Mouse (Mus musculus): ENCODE data around the gene Osbpl3. TPM values are rescaled to one million over a fixed set of nuclear protein-coding genes. Genes with fewer than 3 reads are reported as not detected.
A peak's percentile ranks its signal among the peaks of the same experiment; 100 is the strongest.

Osbpl3 gene
- polyA plus RNA-seq, 1 experiment from 2014 or later = 4.1 TPM

GRCm38 (mm10) chr6:50418951-50419350 is 37.0 kb downstream of the Osbpl3 start:
- H3K27me3 ChIP-seq = no peaks in the 10 kb centered on the region
- 90% methylated on average over 4 of the region's 4 CpGs for WGBS

GRCm38 (mm10) chr6:50416854-50417253 is 39.1 kb downstream of the Osbpl3 start:
- Histone ChIP-seq H3K4me1 (replicated peaks) (peaks cover 18% of the 10 kb centered on the region), H3K27me3 (no peaks in the 10 kb centered on the region), H3K27ac (replicated peaks) (no peak overlapping the region), H3K9me3 (no peaks in the 10 kb centered on the region), H3K36me3 (no peaks in the 10 kb centered on the region), H3K4me3 (no peak overlapping the region), H3K9ac (no peak overlapping the region), H3K4me2 (no peak overlapping the region)
- no peak for ATAC-seq (ENCODE audit: low FRiP score, low read depth)
- whole genome bisulfite sequencing = 97% methylated on average over 5 of the region's 5 CpGs

More at GRCm38 (mm10) chr6:50418951-50419350, 37.0 kb downstream of the Osbpl3 start:
- Histone ChIP-seq H3K4me1 (replicated peaks) (peaks cover 6% of the 10 kb centered on the region; the same call in 1 of the 2 replicates), H3K4me3 (no peak overlapping the region), H3K9ac (no peak overlapping the region), H3K36me3 (no peaks in the 10 kb centered on the region), H3K27ac (replicated peaks) (no peak overlapping the region), H3K4me2 (no peak overlapping the region), H3K9me3 (no peaks in the 10 kb centered on the region)
- no peak for ATAC-seq (ENCODE audit: low FRiP score, low read depth)

- WGBS = 73% methylated on average over 6 of the region's 6 CpGs
- Histone ChIP-seq H3K27ac (replicated peaks) (no peak overlapping the region), H3K4me3 (no peak overlapping the region), H3K36me3 (no peaks in the 10 kb centered on the region), H3K27me3 (no peaks in the 10 kb centered on the region), H3K9ac (no peak overlapping the region), H3K9me3 (no peaks in the 10 kb centered on the region), H3K4me2 (no peak overlapping the region), H3K4me1 (replicated peaks) (peaks cover 18% of the 10 kb centered on the region)
- no peak for ATAC-seq (ENCODE audit: low FRiP score, low read depth)
These were observed 40.6 kb downstream of the Osbpl3 start for GRCm38 (mm10) chr6:50415431-50415830.

- no peak overlapping the region; the same call in 1 of the 2 replicates for H3K27ac ChIP-seq (replicated peaks)
- H3K4me1 ChIP-seq (replicated peaks) = peaks cover 18% of the 10 kb centered on the region
- WGBS = 63% methylated on average over 6 of the region's 6 CpGs
- H3K9me3 ChIP-seq = no peaks in the 10 kb centered on the region
- no peak overlapping the region for H3K4me3 ChIP-seq
- H3K9ac ChIP-seq = no peak overlapping the region
- no peak overlapping the region for H3K4me2 ChIP-seq
- no peaks in the 10 kb centered on the region for H3K27me3 ChIP-seq
- no peaks in the 10 kb centered on the region for H3K36me3 ChIP-seq
- ATAC-seq (ENCODE audit: low FRiP score, low read depth) = no peak
These were observed 41.5 kb downstream of the Osbpl3 start for GRCm38 (mm10) chr6:50414547-50414946.

- no peak for ATAC-seq (ENCODE audit: low FRiP score, low read depth)
- Histone ChIP-seq H3K4me1 (replicated peaks) (peaks cover 18% of the 10 kb centered on the region), H3K4me2 (no peak overlapping the region), H3K36me3 (no peaks in the 10 kb centered on the region), H3K9me3 (no peaks in the 10 kb centered on the region), H3K27me3 (no peaks in the 10 kb centered on the region), H3K4me3 (no peak overlapping the region), H3K27ac (replicated peaks) (no peak overlapping the region), H3K9ac (no peak overlapping the region)
- 96% methylated on average over 1 of the region's 1 CpGs for WGBS
These were observed 42.6 kb downstream of the Osbpl3 start for GRCm38 (mm10) chr6:50413381-50413780.

GRCm38 (mm10) chr6:50412174-50412573 is 43.8 kb downstream of the Osbpl3 start:
- no peak overlapping the region for H3K4me2 ChIP-seq
- 6% methylated on average over 4 of the region's 4 CpGs for WGBS

GRCm38 (mm10) chr6:50404698-50405097 is 51.3 kb downstream of the Osbpl3 start:
- no peaks in the 10 kb centered on the region for H3K36me3 ChIP-seq
- H3K27me3 ChIP-seq = no peaks in the 10 kb centered on the region
- no peak overlapping the region for H3K4me2 ChIP-seq
- no peak for ATAC-seq (ENCODE audit: low FRiP score, low read depth)
- H3K9ac ChIP-seq = no peak overlapping the region
- H3K27ac ChIP-seq (replicated peaks) = no peak overlapping the region
- no peaks in the 10 kb centered on the region for H3K9me3 ChIP-seq
- no peak overlapping the region for H3K4me3 ChIP-seq
- 37% methylated on average over 11 of the region's 11 CpGs for WGBS
- no peaks in the 10 kb centered on the region for H3K4me1 ChIP-seq (replicated peaks)

More at GRCm38 (mm10) chr6:50412174-50412573, 43.8 kb downstream of the Osbpl3 start:
- ATAC-seq (ENCODE audit: low FRiP score, low read depth) = peak; percentile 87
- no peaks in the 10 kb centered on the region for H3K36me3 ChIP-seq
- no peak overlapping the region for H3K4me3 ChIP-seq
- peaks cover 18% of the 10 kb centered on the region for H3K4me1 ChIP-seq (replicated peaks)
- H3K27me3 ChIP-seq = no peaks in the 10 kb centered on the region
- no peaks in the 10 kb centered on the region for H3K9me3 ChIP-seq
- no peak overlapping the region for H3K9ac ChIP-seq
- H3K27ac ChIP-seq (replicated peaks) = no peak overlapping the region; the same call in 1 of the 2 replicates

GRCm38 (mm10) chr6:50403524-50403923 is 52.5 kb downstream of the Osbpl3 start:
- Histone ChIP-seq H3K9me3 (no peaks in the 10 kb centered on the region), H3K4me1 (replicated peaks) (no peaks in the 10 kb centered on the region), H3K9ac (no peak overlapping the region), H3K36me3 (no peaks in the 10 kb centered on the region), H3K27me3 (no peaks in the 10 kb centered on the region), H3K27ac (replicated peaks) (no peak overlapping the region), H3K4me3 (no peak overlapping the region), H3K4me2 (no peak overlapping the region)
- no peak for ATAC-seq (ENCODE audit: low FRiP score, low read depth)
- 83% methylated on average over 4 of the region's 4 CpGs for WGBS

- no peaks in the 10 kb centered on the region for H3K27me3 ChIP-seq
- WGBS = 82% methylated on average over 4 of the region's 4 CpGs
- no peak overlapping the region for H3K27ac ChIP-seq (replicated peaks)
- no peaks in the 10 kb centered on the region for H3K9me3 ChIP-seq
- no peak for ATAC-seq (ENCODE audit: low FRiP score, low read depth)
- no peaks in the 10 kb centered on the region for H3K36me3 ChIP-seq
- H3K4me3 ChIP-seq = no peak overlapping the region
- no peaks in the 10 kb centered on the region for H3K4me1 ChIP-seq (replicated peaks)
- no peak overlapping the region for H3K9ac ChIP-seq
- H3K4me2 ChIP-seq = no peak overlapping the region
These were observed 53.1 kb downstream of the Osbpl3 start for GRCm38 (mm10) chr6:50402872-50403271.

- 85% methylated on average over 6 of the region's 6 CpGs for WGBS
- H3K27me3 ChIP-seq = no peaks in the 10 kb centered on the region
- H3K4me3 ChIP-seq = no peak overlapping the region
These were observed 55.8 kb downstream of the Osbpl3 start for GRCm38 (mm10) chr6:50400234-50400633.

GRCm38 (mm10) chr6:50399427-50400195 is 56.4 kb downstream of the Osbpl3 start:
- Histone ChIP-seq H3K4me2 (no peak overlapping the region), H3K9ac (no peak overlapping the region), H3K27ac (replicated peaks) (no peak overlapping the region), H3K9me3 (no peaks in the 10 kb centered on the region), H3K27me3 (no peaks in the 10 kb centered on the region), H3K36me3 (no peaks in the 10 kb centered on the region), H3K4me3 (no peak overlapping the region), H3K4me1 (replicated peaks) (no peaks in the 10 kb centered on the region)
- ATAC-seq (ENCODE audit: low FRiP score, low read depth) = no peak
- 61% methylated on average over 6 of the region's 7 CpGs for WGBS

More at GRCm38 (mm10) chr6:50400234-50400633, 55.8 kb downstream of the Osbpl3 start:
- Histone ChIP-seq H3K36me3 (no peaks in the 10 kb centered on the region), H3K4me1 (replicated peaks) (no peaks in the 10 kb centered on the region), H3K9ac (no peak overlapping the region), H3K27ac (replicated peaks) (no peak overlapping the region), H3K9me3 (no peaks in the 10 kb centered on the region), H3K4me2 (no peak overlapping the region)
- no peak for ATAC-seq (ENCODE audit: low FRiP score, low read depth)

- H3K9ac ChIP-seq = no peak overlapping the region
- no peak overlapping the region for H3K27ac ChIP-seq (replicated peaks)
- H3K27me3 ChIP-seq = no peaks in the 10 kb centered on the region
- WGBS = 94% methylated on average over 6 of the region's 6 CpGs
- H3K4me3 ChIP-seq = no peak overlapping the region
- H3K4me2 ChIP-seq = no peak overlapping the region
- no peaks in the 10 kb centered on the region for H3K9me3 ChIP-seq
- H3K4me1 ChIP-seq (replicated peaks) = no peaks in the 10 kb centered on the region
- H3K36me3 ChIP-seq = no peaks in the 10 kb centered on the region
- ATAC-seq (ENCODE audit: low FRiP score, low read depth) = no peak
These were observed 57.7 kb downstream of the Osbpl3 start for GRCm38 (mm10) chr6:50398324-50398723.
